Mouse (Mus musculus) heart, embryonic 16.5 days (tissue): ENCODE measurements around the gene Cavin1. TPM values are rescaled to one million over a fixed set of nuclear protein-coding genes. Genes with fewer than 3 reads are reported as not detected.

ENCODE experiments used
- ATAC-seq: fragments of 200-750 bp; cut with Nextera tagmentation; replicated peaks from 2 replicates; pipeline ENCODE4 v1.8.0; 2017; ENCODE audit warnings: moderate number of reproducible peaks; ENCODE audit not compliant: insufficient read depth, low FRiP score; ENCODE audit errors: extremely low read depth
- H3K27ac ChIP-seq: fragments of 300-500 bp; sonication (generic); 2 replicates; pipeline ENCODE4 v1.5.1; 2014; ENCODE audit warnings: mild to moderate bottlenecking, low read length, control low read depth, moderate library complexity
- H3K27me3 ChIP-seq: fragments of 300-500 bp; sonication (generic); 2 replicates; pipeline ENCODE4 v1.6.1; 2014; ENCODE audit warnings: low read length, mixed read lengths; ENCODE audit not compliant: control insufficient read depth, insufficient read depth
- H3K36me3 ChIP-seq: fragments of 300-500 bp; sonication (generic); 2 replicates; pipeline ENCODE4 v1.6.1; 2014; ENCODE audit not compliant: control insufficient read depth, insufficient read depth
- H3K4me1 ChIP-seq: fragments of 300-500 bp; sonication (generic); 2 replicates; pipeline ENCODE4 v1.6.1; 2014; ENCODE audit warnings: low read length, mixed read lengths; ENCODE audit not compliant: control insufficient read depth, insufficient read depth
- H3K4me2 ChIP-seq: fragments of 300-500 bp; sonication (generic); 2 replicates; pipeline ENCODE4 v1.6.1; 2014; ENCODE audit warnings: low read depth, mild to moderate bottlenecking, control low read depth, low read length
- H3K4me3 ChIP-seq: fragments of 300-500 bp; sonication (generic); 2 replicates; pipeline ENCODE4 v1.5.1; 2014; ENCODE audit warnings: mild to moderate bottlenecking, control low read depth, low read length
- H3K9ac ChIP-seq: fragments of 300-500 bp; sonication (generic); 2 replicates; pipeline ENCODE4 v1.6.1; 2014; ENCODE audit warnings: low read length, control low read depth
- H3K9me3 ChIP-seq: fragments of 300-500 bp; sonication (generic); replicated peaks from 2 replicates; pipeline ENCODE4 v1.6.1; 2016; ENCODE audit warnings: low read length; ENCODE audit not compliant: control insufficient read depth
- WGBS: fragments of 180-500 bp; shearing (Covaris S2); extraction: QIAGEN DNeasy Blood & Tissue Kit; methylation state at CpG from one replicate; pipeline ENCODE4 v1.1.7; 2014; 5-methylcytosine and 5-hydroxymethylcytosine counted together
- polyA plus RNA-seq: library from polyadenylated mRNA; unstranded; fragments of >200 nt; fragmentation: Nextera tagmentation; extraction: Ambion mirVana; gene quantifications from 2 replicates; pipeline ENCODE4 v1.2.1, GENCODE M21; 2015

Cavin1 gene
- polyA plus RNA-seq, 1 experiment from 2014 or later: 428 TPM

- no peak overlapping the region for H3K4me3 ChIP-seq
- H3K9me3 ChIP-seq: no peaks in the 10 kb centered on the region
- no peak overlapping the region for H3K27ac ChIP-seq
- no peak overlapping the region for H3K9ac ChIP-seq
- H3K27me3 ChIP-seq: no peaks in the 10 kb centered on the region
- WGBS: 30% methylated on average over 4 of the region's 4 CpGs
- peak overlapping the region; percentile 83 for H3K4me2 ChIP-seq
- no peak for ATAC-seq
- peaks cover 34% of the 10 kb centered on the region for H3K4me1 ChIP-seq
- no peaks in the 10 kb centered on the region for H3K36me3 ChIP-seq
These were observed 33.4 kb downstream of the Cavin1 start for GRCm38 (mm10) chr11:100937295-100937694.

GRCm38 (mm10) chr11:100935373-100936355, 35.0 kb downstream of the Cavin1 start:
- 0 out of 2 replicates have a peak overlapping the region, but pooled peaks have one; percentile 20 for H3K9ac ChIP-seq
- peaks cover 34% of the 10 kb centered on the region for H3K4me1 ChIP-seq
- ATAC-seq: no peak
- no peak overlapping the region for H3K4me2 ChIP-seq
- WGBS: 91% methylated on average over 8 of the region's 8 CpGs
- H3K36me3 ChIP-seq: no peaks in the 10 kb centered on the region
- no peak overlapping the region for H3K4me3 ChIP-seq
- H3K27ac ChIP-seq: peak overlapping the region; percentile 39
- no peaks in the 10 kb centered on the region for H3K27me3 ChIP-seq
- no peaks in the 10 kb centered on the region for H3K9me3 ChIP-seq

- no peak; the same call in 1 of the 2 replicates for ATAC-seq
- Histone ChIP-seq H3K4me1 (peaks cover 14% of the 10 kb centered on the region), H3K4me2 (peak overlapping the region; percentile 50), H3K9me3 (no peaks in the 10 kb centered on the region), H3K27ac (peak overlapping the region; percentile 50), H3K36me3 (no peaks in the 10 kb centered on the region), H3K4me3 (peak overlapping the region; percentile 36), H3K9ac (peak overlapping the region; percentile 11; the same call in 1 of the 2 replicates), H3K27me3 (no peaks in the 10 kb centered on the region)
- WGBS: 67% methylated on average over 12 of the region's 12 CpGs
These were observed 39.3 kb downstream of the Cavin1 start for GRCm38 (mm10) chr11:100931254-100931921.

GRCm38 (mm10) chr11:100930611-100931010, 40.1 kb downstream of the Cavin1 start:
- H3K4me3 ChIP-seq: no peak overlapping the region
- WGBS: 71% methylated on average over 7 of the region's 7 CpGs
- H3K9ac ChIP-seq: no peak overlapping the region
- H3K36me3 ChIP-seq: no peaks in the 10 kb centered on the region
- H3K4me1 ChIP-seq: peaks cover 9% of the 10 kb centered on the region
- no peak for ATAC-seq
- H3K4me2 ChIP-seq: no peak overlapping the region
- no peak overlapping the region for H3K27ac ChIP-seq
- H3K27me3 ChIP-seq: no peaks in the 10 kb centered on the region
- no peaks in the 10 kb centered on the region for H3K9me3 ChIP-seq

- ATAC-seq: no peak
- Histone ChIP-seq H3K27me3 (no peaks in the 10 kb centered on the region), H3K4me3 (no peak overlapping the region), H3K4me2 (no peak overlapping the region), H3K9me3 (no peaks in the 10 kb centered on the region), H3K36me3 (no peaks in the 10 kb centered on the region), H3K4me1 (peaks cover 4% of the 10 kb centered on the region; the same call in 1 of the 2 replicates), H3K9ac (no peak overlapping the region), H3K27ac (no peak overlapping the region)
- 78% methylated on average over 3 of the region's 3 CpGs for WGBS
These were observed 43.3 kb downstream of the Cavin1 start for GRCm38 (mm10) chr11:100927386-100927785.

- ATAC-seq: no peak
- WGBS: 96% methylated on average over 1 of the region's 1 CpGs
These were observed 46.2 kb downstream of the Cavin1 start for GRCm38 (mm10) chr11:100924386-100924919.

GRCm38 (mm10) chr11:100920887-100921624, 49.6 kb downstream of the Cavin1 start:
- no peak overlapping the region for H3K27ac ChIP-seq
- H3K36me3 ChIP-seq: 0 out of 2 replicates have a peak, but pooled peaks cover 2% of the 10 kb centered on the region
- H3K9ac ChIP-seq: no peak overlapping the region
- H3K9me3 ChIP-seq: no peaks in the 10 kb centered on the region
- ATAC-seq: no peak
- no peak overlapping the region for H3K4me2 ChIP-seq
- H3K4me3 ChIP-seq: no peak overlapping the region
- 87% methylated on average over 4 of the region's 4 CpGs for WGBS
- H3K4me1 ChIP-seq: peaks cover 4% of the 10 kb centered on the region; the same call in 1 of the 2 replicates
- no peaks in the 10 kb centered on the region for H3K27me3 ChIP-seq

More at GRCm38 (mm10) chr11:100924386-100924919, 46.2 kb downstream of the Cavin1 start:
- Histone ChIP-seq H3K9ac (no peak overlapping the region), H3K4me2 (no peak overlapping the region), H3K36me3 (no peaks in the 10 kb centered on the region), H3K27ac (no peak overlapping the region), H3K4me3 (no peak overlapping the region), H3K9me3 (no peaks in the 10 kb centered on the region), H3K27me3 (no peaks in the 10 kb centered on the region), H3K4me1 (peaks cover 4% of the 10 kb centered on the region; the same call in 1 of the 2 replicates)

- peaks cover 10% of the 10 kb centered on the region for H3K36me3 ChIP-seq
- ATAC-seq: no peak
- H3K4me1 ChIP-seq: peaks cover 3% of the 10 kb centered on the region
- H3K27me3 ChIP-seq: no peaks in the 10 kb centered on the region
- 88% methylated on average over 5 of the region's 5 CpGs for WGBS
- peaks cover 7% of the 10 kb centered on the region for H3K9me3 ChIP-seq
- no peak overlapping the region for H3K4me3 ChIP-seq
- no peak overlapping the region for H3K9ac ChIP-seq
- no peak overlapping the region for H3K27ac ChIP-seq
- H3K4me2 ChIP-seq: no peak overlapping the region
These were observed 52.7 kb downstream of the Cavin1 start for GRCm38 (mm10) chr11:100918007-100918406.
